Mouse (Mus musculus): ENCODE results near the gene Sh2b2. TPM values are rescaled to one million over a fixed set of nuclear protein-coding genes. Genes with fewer than 3 reads are reported as not detected.

Gene Sh2b2
- total RNA-seq, 2 experiments from 2014 or later: 4.6 to 8.0 TPM

Other genes starting within 250 kb of the Sh2b2 start
- gene Upk3b, start 208.1 kb downstream of the Sh2b2 start, total RNA-seq (2021): not detected
- under 1 TPM in 1 of 2 experiments, not detected in 1; 0.27 TPM for gene Upk3bl, start 192.1 kb downstream of the Sh2b2 start, total RNA-seq (2021)
- 10 to 100 TPM; 14.6 to 15.3 TPM for gene Rasa4, start 162.6 kb downstream of the Sh2b2 start, total RNA-seq (2021)
- 10 to 100 TPM; 52.9 to 66.0 TPM for gene Polr2j, start 129.9 kb downstream of the Sh2b2 start, total RNA-seq (2021)
- gene Lrwd1, start 110.5 kb downstream of the Sh2b2 start, total RNA-seq (2021): 1 to 10 TPM; 4.0 to 4.3 TPM
- 1 to 10 TPM; 4.4 to 5.1 TPM for gene Alkbh4, start 110.4 kb downstream of the Sh2b2 start, total RNA-seq (2021)
- gene Orai2, start 75.8 kb downstream of the Sh2b2 start, total RNA-seq (2021): 1 to 10 TPM; 2.7 to 3.2 TPM
- gene Prkrip1, start 47.6 kb downstream of the Sh2b2 start, total RNA-seq (2021): 10 to 100 TPM; 24.2 to 25.1 TPM